Mouse (Mus musculus) monocyte, adult 2 months (primary cell): ENCODE results near the gene Kdm6b.

ENCODE experiments used
- DNase-seq, 2 experiments: peaks; one replicate each; pipeline ENCODE4 v3.0.0; 2022; ENCODE audit warnings: low spot score in 2 of 2, low read depth in 1 of 2

The Kdm6b gene

GRCm38 (mm10) chr11:69413221-69414181 is at the start of gene Kdm6b:
TSS of gene Kdm6b (minus strand) at chr11:69413675.
- DNase-seq, result no peak

GRCm38 (mm10) chr11:69461568-69461967 is 48.1 kb upstream of the Kdm6b start:
- DNase-seq, result no peak

GRCm38 (mm10) chr11:69459883-69460282 is 46.4 kb upstream of the Kdm6b start:
- DNase-seq, result no peak

- no peak for DNase-seq
These were observed 43.6 kb upstream of the Kdm6b start for GRCm38 (mm10) chr11:69457006-69457579.

- no peak for DNase-seq
These were observed 38.8 kb upstream of the Kdm6b start for GRCm38 (mm10) chr11:69452114-69452867.

GRCm38 (mm10) chr11:69447299-69447698 is 33.8 kb upstream of the Kdm6b start:
- no peak for DNase-seq

- DNase-seq, result no peak
These were observed 29.9 kb upstream of the Kdm6b start for GRCm38 (mm10) chr11:69443328-69443727.

GRCm38 (mm10) chr11:69437291-69437690 is 23.8 kb upstream of the Kdm6b start:
- DNase-seq, result no peak

- DNase-seq, result no peak
These were observed 19.7 kb upstream of the Kdm6b start for GRCm38 (mm10) chr11:69433189-69433588.

GRCm38 (mm10) chr11:69432640-69432982 is 19.1 kb upstream of the Kdm6b start:
- DNase-seq, result no peak

GRCm38 (mm10) chr11:69431829-69432639 is 18.6 kb upstream of the Kdm6b start:
- DNase-seq, result peak in 1 of 2 experiments; percentile 50

- DNase-seq, result no peak
These were observed 17.2 kb upstream of the Kdm6b start for GRCm38 (mm10) chr11:69430631-69431030.

GRCm38 (mm10) chr11:69429313-69429712 is 15.8 kb upstream of the Kdm6b start:
- DNase-seq, result no peak

GRCm38 (mm10) chr11:69428751-69429150 is 15.3 kb upstream of the Kdm6b start:
- no peak for DNase-seq

GRCm38 (mm10) chr11:69426246-69426645 is 12.8 kb upstream of the Kdm6b start:
- no peak for DNase-seq

GRCm38 (mm10) chr11:69423885-69424284 is 10.4 kb upstream of the Kdm6b start:
- no peak for DNase-seq

- DNase-seq, result no peak
These were observed 9.4 kb upstream of the Kdm6b start for GRCm38 (mm10) chr11:69422842-69423241.

GRCm38 (mm10) chr11:69421131-69421977 is 7.9 kb upstream of the Kdm6b start:
- no peak for DNase-seq

GRCm38 (mm10) chr11:69420554-69421000 is 7.1 kb upstream of the Kdm6b start:
- no peak for DNase-seq
